Mouse (Mus musculus) embryonic facial prominence, embryonic 13.5 days (tissue): ENCODE data around the gene Tdrd7. TPM values are rescaled to one million over a fixed set of nuclear protein-coding genes. Genes with fewer than 3 reads are reported as not detected.
A peak's percentile ranks its signal among the peaks of the same experiment; 100 is the strongest.

ENCODE experiments used
- ATAC-seq: fragments of 200-750 bp; cut with Nextera tagmentation; 2 replicates; pipeline ENCODE4 v1.8.0; 2017; ENCODE audit warnings: low read depth; ENCODE audit not compliant: insufficient number of reproducible peaks, insufficient read depth, low FRiP score, low TSS enrichment
- H3K27ac ChIP-seq: fragments of 300-500 bp; sonication (generic); 2 replicates; pipeline ENCODE4 v1.5.1; 2015; ENCODE audit warnings: moderate library complexity, mild to moderate bottlenecking, inconsistent platforms
- H3K27me3 ChIP-seq: fragments of 300-500 bp; sonication (generic); 2 replicates; pipeline ENCODE4 v1.6.1; 2015; ENCODE audit warnings: mild to moderate bottlenecking, inconsistent platforms
- H3K36me3 ChIP-seq: fragments of 300-500 bp; sonication (generic); 2 replicates; pipeline ENCODE4 v1.6.1; 2015; ENCODE audit warnings: mild to moderate bottlenecking, inconsistent platforms
- H3K4me1 ChIP-seq: fragments of 300-500 bp; sonication (generic); 2 replicates; pipeline ENCODE4 v1.6.1; 2015; ENCODE audit warnings: inconsistent platforms
- H3K4me2 ChIP-seq: fragments of 300-500 bp; sonication (generic); 2 replicates; pipeline ENCODE4 v1.6.1; 2015; ENCODE audit warnings: moderate library complexity, mild to moderate bottlenecking, inconsistent platforms
- H3K4me3 ChIP-seq: fragments of 300-500 bp; sonication (generic); 2 replicates; pipeline ENCODE4 v1.5.1; 2015; ENCODE audit warnings: mild to moderate bottlenecking, inconsistent platforms
- H3K9ac ChIP-seq: fragments of 300-500 bp; sonication (generic); 2 replicates; pipeline ENCODE4 v1.6.1; 2015; ENCODE audit warnings: mild to moderate bottlenecking, inconsistent platforms
- H3K9me3 ChIP-seq: fragments of 300-500 bp; sonication (generic); 2 replicates; pipeline ENCODE4 v1.6.1; 2016; ENCODE audit warnings: inconsistent platforms
- WGBS: fragments of 180-500 bp; shearing (Covaris S2); methylation state at CpG from one replicate; pipeline ENCODE4 v1.1.7; 2015; ENCODE audit warnings: mixed read lengths; 5-methylcytosine and 5-hydroxymethylcytosine counted together
- polyA plus RNA-seq: library from polyadenylated mRNA; unstranded; fragments of >200 nt; fragmentation: Nextera tagmentation; extraction: Ambion mirVana; gene quantifications from 2 replicates; pipeline ENCODE4 v1.2.1, GENCODE M21; 2015

Tdrd7 gene
- polyA plus RNA-seq, 1 experiment from 2014 or later: 9.4 TPM

DNA sequence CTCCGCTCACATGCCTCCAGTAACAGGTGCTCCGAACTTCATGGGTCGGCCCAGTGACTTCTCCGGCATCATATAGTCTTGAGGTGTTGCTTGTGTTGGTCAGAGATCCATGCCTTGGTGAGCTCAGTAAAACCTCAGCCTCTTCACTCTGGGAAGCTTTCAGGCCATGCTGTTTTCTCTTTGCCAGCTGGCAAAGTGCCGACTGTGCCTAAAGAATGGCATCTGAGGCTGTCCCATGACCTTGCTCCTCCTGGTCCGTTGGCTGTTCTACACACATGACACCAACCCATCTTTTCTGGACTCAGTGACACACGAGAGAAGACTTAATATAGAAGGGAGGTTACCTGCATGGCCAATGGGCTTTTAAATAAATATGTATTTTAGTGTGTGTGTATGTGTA is 83.3 kb downstream of the Tdrd7 start:
- Histone ChIP-seq H3K27ac (no peak overlapping the region), H3K9me3 (no peaks in the 10 kb centered on the region; the same call in 1 of the 2 replicates), H3K4me2 (no peak overlapping the region), H3K36me3 (no peaks in the 10 kb centered on the region), H3K4me1 (no peaks in the 10 kb centered on the region), H3K27me3 (no peaks in the 10 kb centered on the region), H3K4me3 (no peak overlapping the region), H3K9ac (no peak overlapping the region)
- ATAC-seq: no peak
- whole genome bisulfite sequencing: 85% methylated on average over 7 of the region's 7 CpGs

DNA sequence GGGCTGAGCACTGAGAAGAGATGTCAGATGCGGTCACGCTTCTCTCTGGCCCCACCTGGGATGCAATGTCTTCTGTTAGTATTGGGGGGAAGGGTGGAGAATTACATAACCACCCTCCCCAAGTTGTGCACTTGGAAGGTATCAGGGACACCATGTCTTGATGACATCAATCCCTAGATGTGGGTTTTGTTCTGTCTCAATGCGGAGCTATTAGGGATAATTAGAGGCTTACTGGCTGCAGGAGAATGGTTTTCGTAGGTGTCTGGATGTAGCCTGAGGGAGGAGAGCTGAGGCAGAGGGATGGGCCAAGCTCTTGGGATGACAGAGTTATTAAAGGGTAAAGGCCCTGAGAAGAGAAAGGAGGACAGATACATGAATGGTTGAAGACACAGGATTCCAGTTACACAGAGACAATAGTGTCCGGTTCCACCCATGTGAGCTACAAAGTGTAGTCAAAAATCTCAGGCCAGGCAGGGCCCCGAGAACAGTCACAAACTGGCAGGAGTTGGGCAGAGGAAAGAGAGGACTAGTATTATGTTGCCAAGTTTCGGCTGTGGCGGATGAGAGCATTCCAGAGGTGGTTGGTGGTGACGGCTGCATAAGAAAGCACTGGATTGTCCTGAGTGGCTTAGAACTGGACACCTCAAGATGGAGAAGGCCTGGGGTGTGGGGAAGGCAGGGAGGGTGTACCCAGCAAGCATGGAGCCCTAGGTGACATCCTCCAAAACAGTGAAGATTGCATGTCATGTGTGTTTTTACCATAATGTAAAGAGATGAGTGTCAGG is 88.4 kb downstream of the Tdrd7 start:
- no peaks in the 10 kb centered on the region for H3K4me1 ChIP-seq
- no peaks in the 10 kb centered on the region for H3K27me3 ChIP-seq
- H3K9me3 ChIP-seq: peaks cover 8% of the 10 kb centered on the region; the same call in 1 of the 2 replicates
- 68% methylated on average over 9 of the region's 9 CpGs for WGBS
- H3K4me2 ChIP-seq: no peak overlapping the region
- no peak overlapping the region for H3K27ac ChIP-seq
- no peak overlapping the region for H3K4me3 ChIP-seq
- ATAC-seq: no peak
- no peak overlapping the region for H3K9ac ChIP-seq
- no peaks in the 10 kb centered on the region for H3K36me3 ChIP-seq

DNA sequence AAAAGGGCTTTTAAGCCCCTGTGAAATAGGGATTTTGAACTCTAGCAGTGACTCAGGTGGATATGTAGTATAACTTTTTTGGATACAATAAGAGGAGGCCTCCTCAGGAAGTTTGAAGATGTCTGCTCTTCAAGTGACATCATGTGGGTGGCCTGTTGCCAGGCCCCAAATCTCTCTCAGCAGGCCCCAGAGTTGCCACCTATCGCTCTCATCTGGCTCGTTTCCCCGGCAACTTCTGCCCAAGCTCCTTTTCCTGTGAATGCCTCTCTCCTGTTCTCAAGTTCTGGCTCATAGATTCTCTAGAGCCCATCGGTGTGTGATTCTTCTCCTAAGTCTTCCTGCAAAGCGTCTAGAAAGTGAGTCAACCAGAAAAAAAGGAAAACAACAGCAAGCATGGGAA is 91.0 kb downstream of the Tdrd7 start:
- no peaks in the 10 kb centered on the region for H3K27me3 ChIP-seq
- H3K4me2 ChIP-seq: no peak overlapping the region
- no peaks in the 10 kb centered on the region for H3K4me1 ChIP-seq
- peaks cover 8% of the 10 kb centered on the region; the same call in 1 of the 2 replicates for H3K9me3 ChIP-seq
- H3K9ac ChIP-seq: no peak overlapping the region
- no peak overlapping the region for H3K27ac ChIP-seq
- ATAC-seq: no peak
- no peaks in the 10 kb centered on the region for H3K36me3 ChIP-seq
- 85% methylated on average over 5 of the region's 5 CpGs for WGBS
- no peak overlapping the region for H3K4me3 ChIP-seq

DNA sequence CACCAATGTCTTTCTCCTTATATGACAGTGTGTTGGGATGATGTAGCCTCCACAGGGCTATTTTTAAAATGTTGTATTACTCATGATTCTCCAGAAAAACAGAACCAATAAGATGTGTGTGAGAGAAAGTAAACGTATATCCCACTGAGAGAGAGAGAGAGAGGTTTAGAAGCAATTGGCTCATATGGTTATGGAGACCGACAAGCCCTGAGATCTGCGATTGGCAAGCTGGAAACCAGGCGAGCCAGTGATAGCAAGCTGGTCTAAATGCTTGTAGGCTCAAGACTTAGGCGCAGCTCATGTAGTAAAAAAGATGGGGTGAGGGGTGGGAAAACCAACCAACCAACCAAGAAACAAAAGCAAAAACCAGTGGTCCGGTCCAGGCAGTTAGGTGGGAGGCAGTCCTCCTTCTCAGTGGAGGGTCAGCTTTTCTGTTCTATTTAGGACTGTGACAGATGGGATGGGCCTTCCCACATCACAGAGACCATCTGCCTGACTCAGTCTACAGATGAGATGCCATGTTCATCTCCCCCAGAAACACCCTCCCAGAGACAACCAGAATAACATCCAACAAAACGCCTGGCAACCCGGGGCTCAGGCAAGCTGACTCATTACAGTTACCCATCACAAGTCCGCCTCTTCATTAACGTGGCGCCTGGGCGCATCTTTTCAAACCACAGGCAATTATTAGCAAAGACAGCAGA is 96.3 kb downstream of the Tdrd7 start:
- Histone ChIP-seq H3K4me2 (no peak overlapping the region), H3K4me3 (no peak overlapping the region), H3K9ac (no peak overlapping the region), H3K27me3 (no peaks in the 10 kb centered on the region), H3K9me3 (peaks cover 7% of the 10 kb centered on the region; the same call in 1 of the 2 replicates), H3K4me1 (peaks cover 16% of the 10 kb centered on the region), H3K27ac (no peak overlapping the region), H3K36me3 (no peaks in the 10 kb centered on the region)
- 88% methylated on average over 12 of the region's 12 CpGs for WGBS
- ATAC-seq: no peak

DNA sequence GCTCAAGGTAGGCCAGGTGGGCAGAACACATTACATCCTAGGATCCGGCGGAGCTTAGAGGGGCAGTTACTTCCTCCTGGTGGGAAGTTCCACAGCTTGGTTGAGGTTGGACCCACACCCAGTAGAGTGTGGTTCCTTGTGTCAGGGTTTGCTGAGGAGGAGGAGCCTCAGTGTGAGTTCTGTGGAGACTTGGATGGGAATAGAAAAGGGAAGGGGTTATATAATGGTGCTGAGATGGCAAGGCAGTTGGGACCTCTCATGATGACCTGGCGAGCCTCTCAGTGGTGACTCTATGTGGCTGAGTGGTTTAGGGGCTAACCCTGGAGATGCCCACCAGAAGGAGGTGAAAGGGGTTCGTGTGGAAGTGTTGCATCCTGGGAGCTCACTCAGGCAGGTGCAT is 98.7 kb downstream of the Tdrd7 start:
- WGBS: 83% methylated on average over 4 of the region's 4 CpGs
- no peak for ATAC-seq
- Histone ChIP-seq H3K4me3 (no peak overlapping the region), H3K27me3 (no peaks in the 10 kb centered on the region), H3K9ac (no peak overlapping the region), H3K4me1 (peaks cover 16% of the 10 kb centered on the region), H3K4me2 (no peak overlapping the region), H3K36me3 (no peaks in the 10 kb centered on the region), H3K27ac (no peak overlapping the region), H3K9me3 (no peaks in the 10 kb centered on the region)

DNA sequence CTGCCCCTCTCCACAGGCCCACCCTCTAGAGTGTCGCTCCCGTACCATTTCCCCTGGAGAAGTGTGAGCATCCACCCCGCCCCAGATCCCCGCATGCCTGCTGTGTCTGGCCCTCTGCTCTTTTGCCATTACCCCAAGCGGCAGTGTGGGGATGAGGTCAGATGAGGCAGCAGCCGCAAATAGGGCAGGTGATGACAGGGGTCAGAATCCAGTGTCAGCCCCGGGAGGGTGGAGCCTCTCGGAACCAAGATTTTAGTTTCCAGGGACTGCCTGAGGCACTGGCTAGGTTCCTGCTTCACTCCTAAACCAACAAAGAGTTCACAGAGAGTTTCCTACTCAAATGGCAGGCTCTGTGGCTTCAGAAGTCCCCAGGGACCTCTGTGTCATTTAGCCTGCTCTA is 99.1 kb downstream of the Tdrd7 start:
- Histone ChIP-seq H3K4me3 (no peak overlapping the region), H3K4me2 (no peak overlapping the region), H3K27ac (no peak overlapping the region), H3K27me3 (no peaks in the 10 kb centered on the region), H3K9me3 (no peaks in the 10 kb centered on the region), H3K9ac (no peak overlapping the region), H3K4me1 (peaks cover 16% of the 10 kb centered on the region), H3K36me3 (no peaks in the 10 kb centered on the region)
- WGBS: 25% methylated on average over 8 of the region's 8 CpGs
- no peak; the same call in 1 of the 2 replicates for ATAC-seq

DNA sequence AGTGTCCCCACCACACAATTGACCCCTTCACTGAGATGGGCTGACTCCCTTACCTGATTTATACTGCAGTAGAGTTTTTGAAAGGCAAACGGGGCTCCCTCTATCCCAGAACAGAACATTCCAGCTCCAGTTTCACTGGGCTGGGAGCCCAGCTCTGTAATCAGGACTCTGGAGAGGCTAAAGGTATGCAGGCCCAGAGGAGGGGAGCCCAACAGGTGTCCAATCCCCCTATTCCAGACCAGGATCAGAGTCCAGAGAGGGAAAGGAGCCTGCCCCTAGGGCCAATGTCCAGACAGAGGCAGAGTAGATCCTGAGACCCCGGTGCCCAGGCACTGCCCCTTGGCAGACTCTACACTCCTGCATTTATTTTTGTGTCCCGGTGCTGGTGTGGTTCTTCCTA is 99.8 kb downstream of the Tdrd7 start:
- H3K9me3 ChIP-seq: no peaks in the 10 kb centered on the region
- H3K4me3 ChIP-seq: no peak overlapping the region
- 60% methylated on average over 3 of the region's 3 CpGs for WGBS
- no peaks in the 10 kb centered on the region for H3K27me3 ChIP-seq
- H3K4me1 ChIP-seq: peaks cover 19% of the 10 kb centered on the region
- H3K27ac ChIP-seq: no peak overlapping the region
- no peak overlapping the region for H3K9ac ChIP-seq
- H3K4me2 ChIP-seq: no peak overlapping the region
- ATAC-seq: no peak
- H3K36me3 ChIP-seq: no peaks in the 10 kb centered on the region

DNA sequence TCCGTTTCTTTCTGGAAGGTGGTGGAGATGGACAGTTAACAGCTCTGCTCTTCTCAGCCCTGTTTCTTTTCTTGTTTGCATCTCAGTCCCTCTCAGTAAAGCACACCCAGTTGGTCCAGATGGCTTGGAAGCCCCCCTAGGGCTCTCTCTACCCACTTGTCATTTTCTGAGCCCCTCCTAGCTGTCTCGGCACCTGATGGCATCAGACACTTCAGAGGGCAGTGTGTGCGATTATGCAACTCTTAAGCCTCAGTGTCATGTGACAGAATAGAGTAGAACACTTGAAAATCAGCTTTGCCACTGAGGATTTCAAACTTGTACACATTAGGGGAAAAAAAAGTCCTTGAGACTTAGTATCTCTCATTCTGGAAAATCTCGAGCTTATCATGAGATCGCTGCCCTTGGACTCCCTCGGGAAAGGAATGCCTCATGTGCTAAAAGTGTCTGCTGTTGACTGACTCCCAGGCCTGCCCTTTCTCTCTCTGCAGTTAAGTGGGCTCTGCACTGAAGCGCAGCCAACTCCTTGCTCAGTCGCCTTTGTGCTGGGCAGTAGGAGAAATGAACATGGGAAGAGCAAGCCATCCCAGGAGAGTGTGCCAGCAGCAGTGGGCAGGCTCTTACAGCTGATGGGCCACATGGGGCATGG is 100.7 kb downstream of the Tdrd7 start:
- Histone ChIP-seq H3K4me1 (peaks cover 25% of the 10 kb centered on the region), H3K9ac (no peak overlapping the region), H3K27ac (no peak overlapping the region), H3K4me2 (no peak overlapping the region), H3K9me3 (no peaks in the 10 kb centered on the region), H3K4me3 (no peak overlapping the region), H3K27me3 (no peaks in the 10 kb centered on the region), H3K36me3 (no peaks in the 10 kb centered on the region)
- 68% methylated on average over 8 of the region's 8 CpGs for WGBS
- no peak for ATAC-seq

DNA sequence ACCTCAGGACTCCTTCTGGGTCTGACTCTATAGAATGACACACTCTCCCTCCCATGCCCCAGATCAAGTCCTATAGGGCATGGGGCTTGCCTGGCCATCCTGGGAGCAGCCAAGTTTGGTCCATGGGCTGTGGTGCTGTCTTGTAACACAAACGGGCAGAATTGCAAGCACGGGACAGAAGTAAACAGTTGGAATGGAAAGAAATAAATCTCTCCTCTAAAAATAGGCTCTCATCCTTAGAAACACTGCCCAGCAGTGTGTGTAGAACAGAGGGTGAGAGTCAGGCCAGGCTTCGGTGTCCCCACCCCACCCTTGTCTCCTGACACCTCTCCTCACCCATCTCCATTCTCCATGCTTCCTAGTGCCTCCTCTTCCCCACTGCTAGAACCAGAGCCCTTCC is 102.9 kb downstream of the Tdrd7 start:
- Histone ChIP-seq H3K36me3 (no peaks in the 10 kb centered on the region), H3K27ac (no peak overlapping the region), H3K4me1 (peaks cover 25% of the 10 kb centered on the region), H3K4me2 (no peak overlapping the region), H3K9me3 (no peaks in the 10 kb centered on the region), H3K4me3 (no peak overlapping the region), H3K9ac (no peak overlapping the region), H3K27me3 (no peaks in the 10 kb centered on the region)
- ATAC-seq: no peak
- WGBS: 87% methylated on average over 3 of the region's 3 CpGs

DNA sequence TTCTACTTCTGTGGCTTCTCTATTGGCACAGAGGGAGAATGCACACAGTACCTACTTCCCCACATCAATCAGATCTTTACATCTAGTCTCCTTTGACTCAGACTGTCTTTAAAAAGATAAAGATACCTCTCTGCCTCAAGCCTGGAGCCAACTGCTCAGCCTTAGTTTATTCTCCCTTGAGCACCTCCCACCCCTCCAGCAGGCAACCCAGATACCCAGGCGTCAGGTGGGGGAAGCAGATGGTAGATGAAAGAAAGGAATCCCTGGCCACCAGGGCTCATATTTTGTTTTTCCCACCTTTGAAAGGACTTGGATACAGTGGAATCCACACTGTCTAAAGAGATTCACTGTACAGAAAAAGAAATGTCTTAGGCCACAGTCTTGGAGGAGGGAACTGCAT is 103.4 kb downstream of the Tdrd7 start:
- Histone ChIP-seq H3K9ac (no peak overlapping the region), H3K36me3 (no peaks in the 10 kb centered on the region), H3K4me2 (no peak overlapping the region), H3K4me3 (no peak overlapping the region), H3K27me3 (no peaks in the 10 kb centered on the region), H3K9me3 (no peaks in the 10 kb centered on the region), H3K27ac (no peak overlapping the region), H3K4me1 (peaks cover 25% of the 10 kb centered on the region)
- 52% methylated on average over 1 of the region's 1 CpGs for WGBS
- no peak for ATAC-seq

DNA sequence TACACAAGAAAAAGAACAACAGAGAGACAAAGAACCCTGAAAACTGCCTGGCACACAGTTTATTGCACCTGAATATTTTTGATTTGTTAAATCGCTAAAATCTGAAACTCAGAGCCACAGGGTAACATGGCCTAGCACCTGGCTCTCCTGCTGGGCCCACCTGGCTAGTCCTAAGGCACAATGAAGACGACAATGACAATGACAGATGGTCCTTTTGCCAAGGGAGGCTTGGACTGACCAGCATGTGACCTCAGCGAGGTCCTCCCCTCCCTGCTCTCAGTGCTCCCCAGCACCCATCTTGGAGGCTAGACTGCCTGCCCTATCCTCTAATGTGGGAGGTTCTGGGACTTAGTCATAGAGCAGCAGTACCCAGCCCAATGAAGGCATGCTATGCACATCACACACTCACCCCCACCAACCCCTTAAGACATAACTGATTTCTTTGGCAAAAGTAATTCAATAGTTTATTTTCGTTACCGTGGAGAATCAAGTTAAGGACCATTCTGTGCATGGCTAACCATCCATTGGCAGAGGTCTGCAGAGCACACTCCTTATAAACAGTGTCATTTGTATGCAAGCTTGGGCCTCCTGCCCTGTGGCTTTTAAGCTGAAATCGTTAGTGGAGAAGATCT is 104.8 kb downstream of the Tdrd7 start:
- H3K4me3 ChIP-seq: no peak overlapping the region
- no peak overlapping the region for H3K9ac ChIP-seq
- no peak overlapping the region for H3K27ac ChIP-seq
- H3K9me3 ChIP-seq: no peaks in the 10 kb centered on the region
- peaks cover 15% of the 10 kb centered on the region for H3K4me1 ChIP-seq
- ATAC-seq: peak; percentile 68; the same call in 1 of the 2 replicates
- H3K4me2 ChIP-seq: no peak overlapping the region
- WGBS: 65% methylated on average over 6 of the region's 6 CpGs
- no peaks in the 10 kb centered on the region for H3K27me3 ChIP-seq
- no peaks in the 10 kb centered on the region for H3K36me3 ChIP-seq
